Mouse (Mus musculus): ENCODE results near the gene Arhgap22.

DNA sequence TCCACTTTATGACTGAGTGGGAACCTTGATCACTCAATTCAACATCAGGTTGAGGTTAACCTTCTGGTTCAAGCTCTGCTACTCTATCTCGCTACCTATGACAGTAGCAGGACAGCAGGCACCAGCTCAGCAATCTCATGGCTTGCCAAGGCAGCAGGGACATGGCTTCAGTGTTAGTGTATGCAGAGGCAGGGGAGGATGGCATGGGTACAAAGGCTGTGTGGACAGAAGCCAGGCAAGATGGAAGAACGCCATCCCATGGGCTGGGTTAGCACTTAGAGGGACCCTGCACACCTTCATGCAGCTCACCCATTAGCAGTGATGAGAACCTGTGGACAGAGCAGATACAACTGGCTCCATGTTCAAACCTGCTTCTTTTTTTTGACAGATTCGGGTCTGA lies 163.4 kb downstream of the Arhgap22 start:
- no peak for TF ChIP-seq CTCF (conservative IDR thresholded peaks at IDR 0.05 in 1 of 2, IDR thresholded peaks at IDR 0.05 in 1 of 2; ENCODE audit: low read depth in 2 of 2, low read length in 2 of 2)
- TF ChIP-seq ZNF384 (IDR thresholded peaks at IDR 0.05; ENCODE audit: low read depth, low read length) = no peak
- TF ChIP-seq EP300 (IDR thresholded peaks at IDR 0.05; ENCODE audit: low read length) = no peak
- TF ChIP-seq USF1 (IDR thresholded peaks at IDR 0.05; ENCODE audit: low read depth, low read length) = no peak
- TF ChIP-seq ZC3H11A (IDR thresholded peaks at IDR 0.05; ENCODE audit: low read depth, low read length) = no peak
- no peak for TF ChIP-seq TBP (conservative IDR thresholded peaks at IDR 0.05; ENCODE audit: low read depth, low read length)
- TF ChIP-seq CHD2 (IDR thresholded peaks at IDR 0.05; ENCODE audit: low read length) = no peak
- no peak for TF ChIP-seq MAZ (IDR thresholded peaks at IDR 0.05; ENCODE audit: low read depth, low read length)
- no peak for TF ChIP-seq SMC3 (IDR thresholded peaks at IDR 0.05; ENCODE audit: low read depth, low read length)
- no peak for TF ChIP-seq ELF1 (IDR thresholded peaks at IDR 0.05; ENCODE audit: low read depth, low read length)
- no peak for TF ChIP-seq MAFK (IDR thresholded peaks at IDR 0.05; ENCODE audit: insufficient replicate concordance, low read length)
- no peak for TF ChIP-seq ZKSCAN1 (IDR thresholded peaks at IDR 0.05; ENCODE audit: borderline replicate concordance, low read depth, low read length)
- TF ChIP-seq POLR2A (IDR thresholded peaks at IDR 0.05; ENCODE audit: low read depth, low read length) = no peak
- TF ChIP-seq CHD1 (IDR thresholded peaks at IDR 0.05; ENCODE audit: low read depth, low read length) = no peak

All from CH12.LX (cell line).